Mouse (Mus musculus): ENCODE data around the gene Skap2.

- TF ChIP-seq POLR2A (IDR thresholded peaks at IDR 0.05; ENCODE audit: low read depth, low read length) (no peak), CTCF (conservative IDR thresholded peaks at IDR 0.05; ENCODE audit: insufficient read depth, insufficient read length, low read depth, low read length) (peak; percentile 57)
These were observed 23.7 kb upstream of the Skap2 start for GRCm38 (mm10) chr6:52036077-52036476.
